Mouse (Mus musculus) hindbrain, embryonic 15.5 days (tissue): ENCODE measurements around the gene Rprd2. TPM values are rescaled to one million over a fixed set of nuclear protein-coding genes. Genes with fewer than 3 reads are reported as not detected.
"Not testable (repeated sequence)": the region's sequence is repeated elsewhere in the genome, so short reads cannot be mapped to it uniquely, and the experiment has no call there.

Source experiments
- ATAC-seq: fragments of 200-750 bp; cut with Nextera tagmentation; 2 replicates; pipeline ENCODE4 v1.8.0; 2017; ENCODE audit warnings: low read depth, moderate number of reproducible peaks, moderate TSS enrichment; ENCODE audit not compliant: low FRiP score
- H3K27ac ChIP-seq: fragments of 300-500 bp; sonication (generic); replicated peaks from 2 replicates; pipeline ENCODE4 v1.5.1; 2015; ENCODE audit warnings: mild to moderate bottlenecking, inconsistent platforms
- H3K27me3 ChIP-seq: fragments of 300-500 bp; sonication (generic); 2 replicates; pipeline ENCODE4 v1.6.1; 2015; ENCODE audit warnings: control low read depth, inconsistent platforms
- H3K36me3 ChIP-seq: fragments of 300-500 bp; sonication (generic); 2 replicates; pipeline ENCODE4 v1.6.1; 2015; ENCODE audit warnings: control low read depth, inconsistent platforms
- H3K4me1 ChIP-seq: fragments of 300-500 bp; sonication (generic); replicated peaks from 2 replicates; pipeline ENCODE4 v1.6.1; 2015; ENCODE audit warnings: control low read depth, inconsistent platforms
- H3K4me2 ChIP-seq: fragments of 300-500 bp; sonication (generic); 2 replicates; pipeline ENCODE4 v1.6.1; 2015; ENCODE audit warnings: moderate library complexity, mild to moderate bottlenecking, inconsistent platforms
- H3K4me3 ChIP-seq: fragments of 300-500 bp; sonication (generic); 2 replicates; pipeline ENCODE4 v1.5.1; 2015; ENCODE audit warnings: mild to moderate bottlenecking, inconsistent platforms
- H3K9ac ChIP-seq: fragments of 300-500 bp; sonication (generic); 2 replicates; pipeline ENCODE4 v1.6.1; 2015; ENCODE audit warnings: inconsistent platforms
- H3K9me3 ChIP-seq: fragments of 300-500 bp; sonication (generic); 2 replicates; pipeline ENCODE4 v1.6.1; 2016; ENCODE audit warnings: control low read depth, inconsistent platforms
- WGBS: fragments of 180-500 bp; shearing (Covaris S2); methylation state at CpG from one replicate; pipeline ENCODE4 v1.1.7; 2015; 5-methylcytosine and 5-hydroxymethylcytosine counted together
- polyA plus RNA-seq: library from polyadenylated mRNA; unstranded; fragments of >200 nt; fragmentation: Nextera tagmentation; extraction: Ambion mirVana; gene quantifications from 2 replicates; pipeline ENCODE4 v1.2.1, GENCODE M21; 2015

The Rprd2 gene
- polyA plus RNA-seq, result 21.7 and 22.5 TPM in 2 replicates

GRCm38 (mm10) chr3:95818571-95819288, at the start of gene Rprd2:
Gene Rprd2, minus strand, starts transcription at chr3:95818863.
- Histone ChIP-seq H3K4me2 (peak within 1 kb of the TSS; percentile 70), H3K9me3 (no peaks in the 10 kb centered on the region), H3K36me3 (no peaks in the 10 kb centered on the region), H3K27ac (peak within 1 kb of the TSS; percentile 99), H3K9ac (peak within 1 kb of the TSS; percentile 73), H3K4me1 (peaks cover 36% of the 10 kb centered on the region), H3K4me3 (peak within 1 kb of the TSS; percentile 83), H3K27me3 (no peaks in the 10 kb centered on the region)
- under 1% methylated on average over 50 of the region's 60 CpGs for WGBS
- peak; percentile 52 for ATAC-seq

GRCm38 (mm10) chr3:95867408-95867807, 48.7 kb upstream of the Rprd2 start:
- no peak for ATAC-seq
- Histone ChIP-seq H3K27me3 (no peaks in the 10 kb centered on the region), H3K27ac (no peak overlapping the region), H3K4me1 (peaks cover 15% of the 10 kb centered on the region), H3K9me3 (no peaks in the 10 kb centered on the region), H3K4me3 (no peak overlapping the region), H3K9ac (no peak overlapping the region), H3K36me3 (peaks cover 36% of the 10 kb centered on the region), H3K4me2 (no peak overlapping the region)
- WGBS, result 96% methylated on average over 2 of the region's 2 CpGs

GRCm38 (mm10) chr3:95866071-95866470, 47.4 kb upstream of the Rprd2 start:
- no peaks in the 10 kb centered on the region for H3K27me3 ChIP-seq
- no peak for ATAC-seq
- no peak overlapping the region for H3K27ac ChIP-seq
- H3K36me3 ChIP-seq, result peaks cover 36% of the 10 kb centered on the region
- H3K9me3 ChIP-seq, result no peaks in the 10 kb centered on the region
- H3K4me1 ChIP-seq, result peaks cover 8% of the 10 kb centered on the region
- no peak overlapping the region for H3K4me2 ChIP-seq
- H3K4me3 ChIP-seq, result no peak overlapping the region
- WGBS, result 93% methylated on average over 5 of the region's 5 CpGs
- no peak overlapping the region for H3K9ac ChIP-seq

- no peak overlapping the region for H3K27ac ChIP-seq
- H3K36me3 ChIP-seq, result peaks cover 36% of the 10 kb centered on the region
- no peak overlapping the region for H3K9ac ChIP-seq
- no peaks in the 10 kb centered on the region for H3K9me3 ChIP-seq
- ATAC-seq, result no peak
- 89% methylated on average over 20 of the region's 20 CpGs for WGBS
- H3K4me3 ChIP-seq, result no peak overlapping the region
- H3K4me2 ChIP-seq, result no peak overlapping the region
- H3K27me3 ChIP-seq, result no peaks in the 10 kb centered on the region
- peaks cover 4% of the 10 kb centered on the region for H3K4me1 ChIP-seq
Observed at GRCm38 (mm10) chr3:95865571-95865970, 46.9 kb upstream of the Rprd2 start.

- H3K27me3 ChIP-seq, result no peaks in the 10 kb centered on the region
- no peaks in the 10 kb centered on the region for H3K9me3 ChIP-seq
- H3K4me3 ChIP-seq, result no peak overlapping the region
- peaks cover 36% of the 10 kb centered on the region for H3K36me3 ChIP-seq
- 81% methylated on average over 5 of the region's 5 CpGs for WGBS
- H3K4me2 ChIP-seq, result no peak overlapping the region
- ATAC-seq, result no peak
- no peak overlapping the region for H3K9ac ChIP-seq
- no peaks in the 10 kb centered on the region for H3K4me1 ChIP-seq
- no peak overlapping the region for H3K27ac ChIP-seq
Observed at GRCm38 (mm10) chr3:95865050-95865449, 46.4 kb upstream of the Rprd2 start.

- Histone ChIP-seq H3K27me3 (no peaks in the 10 kb centered on the region), H3K9ac (no peak overlapping the region), H3K4me2 (no peak overlapping the region), H3K4me3 (no peak overlapping the region), H3K9me3 (no peaks in the 10 kb centered on the region), H3K27ac (no peak overlapping the region), H3K4me1 (no peaks in the 10 kb centered on the region), H3K36me3 (peaks cover 28% of the 10 kb centered on the region)
- no peak for ATAC-seq
- 77% methylated on average over 7 of the region's 7 CpGs for WGBS
Observed at GRCm38 (mm10) chr3:95863578-95863977, 44.9 kb upstream of the Rprd2 start.

- WGBS, result 55% methylated on average over 2 of the region's 2 CpGs
- Histone ChIP-seq H3K27ac (no peak overlapping the region), H3K4me3 (no peak overlapping the region), H3K36me3 (peaks cover 16% of the 10 kb centered on the region; the same call in 1 of the 2 replicates), H3K27me3 (no peaks in the 10 kb centered on the region), H3K9ac (no peak overlapping the region), H3K4me1 (no peaks in the 10 kb centered on the region), H3K4me2 (no peak overlapping the region), H3K9me3 (no peaks in the 10 kb centered on the region)
- ATAC-seq, result 0 out of 2 replicates have a peak, but pooled peaks have one; percentile 63
Observed at GRCm38 (mm10) chr3:95861796-95862195, 43.1 kb upstream of the Rprd2 start.

GRCm38 (mm10) chr3:95861216-95861615, 42.6 kb upstream of the Rprd2 start:
- Histone ChIP-seq H3K9ac (no peak overlapping the region), H3K36me3 (peaks cover 16% of the 10 kb centered on the region; the same call in 1 of the 2 replicates), H3K4me2 (no peak overlapping the region), H3K4me3 (no peak overlapping the region), H3K27me3 (no peaks in the 10 kb centered on the region), H3K27ac (no peak overlapping the region), H3K9me3 (no peaks in the 10 kb centered on the region), H3K4me1 (peaks cover 2% of the 10 kb centered on the region; the same call in 1 of the 2 replicates)
- WGBS, result 77% methylated on average over 10 of the region's 10 CpGs
- ATAC-seq, result no peak

- H3K4me3 ChIP-seq, result no peak overlapping the region
- H3K27me3 ChIP-seq, result no peaks in the 10 kb centered on the region
- no peak for ATAC-seq
- peaks cover 4% of the 10 kb centered on the region; the same call in 1 of the 2 replicates for H3K4me1 ChIP-seq
- peaks cover 12% of the 10 kb centered on the region; the same call in 1 of the 2 replicates for H3K36me3 ChIP-seq
- no peak overlapping the region for H3K4me2 ChIP-seq
- 80% methylated on average over 3 of the region's 3 CpGs for WGBS
- H3K27ac ChIP-seq, result no peak overlapping the region
- no peak overlapping the region for H3K9ac ChIP-seq
- H3K9me3 ChIP-seq, result no peaks in the 10 kb centered on the region
Observed at GRCm38 (mm10) chr3:95860323-95860722, 41.7 kb upstream of the Rprd2 start.

GRCm38 (mm10) chr3:95858278-95858677, 39.6 kb upstream of the Rprd2 start:
- not testable (repeated sequence) for H3K9me3 ChIP-seq, H3K9ac ChIP-seq, H3K27ac ChIP-seq, H3K27me3 ChIP-seq, ATAC-seq, H3K36me3 ChIP-seq, H3K4me3 ChIP-seq, H3K4me2 ChIP-seq
- WGBS, result 85% methylated on average over 3 of the region's 3 CpGs
- peaks cover 12% of the 10 kb centered on the region for H3K4me1 ChIP-seq

- H3K4me3 ChIP-seq, H3K27ac ChIP-seq, H3K27me3 ChIP-seq, ATAC-seq, H3K9me3 ChIP-seq, H3K9ac ChIP-seq, H3K4me2 ChIP-seq: not testable (repeated sequence)
- Histone ChIP-seq H3K4me1 (peaks cover 12% of the 10 kb centered on the region), H3K36me3 (peaks cover 14% of the 10 kb centered on the region)
- 86% methylated on average over 1 of the region's 1 CpGs for WGBS
Observed at GRCm38 (mm10) chr3:95857050-95857449, 38.4 kb upstream of the Rprd2 start.

GRCm38 (mm10) chr3:95856115-95856514, 37.5 kb upstream of the Rprd2 start:
- peak overlapping the region; percentile 82 for H3K27ac ChIP-seq
- H3K36me3 ChIP-seq, result peaks cover 22% of the 10 kb centered on the region
- H3K4me3 ChIP-seq, result peak overlapping the region; percentile 97

More at GRCm38 (mm10) chr3:95856115-95856514, 37.5 kb upstream of the Rprd2 start:
- no peak for ATAC-seq
- H3K4me2 ChIP-seq, result peak overlapping the region; percentile 83
- H3K9me3 ChIP-seq, result no peaks in the 10 kb centered on the region
- WGBS, result 28% methylated on average over 7 of the region's 7 CpGs
- peaks cover 12% of the 10 kb centered on the region for H3K4me1 ChIP-seq
- peak overlapping the region; percentile 88 for H3K9ac ChIP-seq
- H3K27me3 ChIP-seq, result no peaks in the 10 kb centered on the region
